Comparison of ENCODE assay signal across 8 mouse cellular contexts in the genomic region with DNA sequence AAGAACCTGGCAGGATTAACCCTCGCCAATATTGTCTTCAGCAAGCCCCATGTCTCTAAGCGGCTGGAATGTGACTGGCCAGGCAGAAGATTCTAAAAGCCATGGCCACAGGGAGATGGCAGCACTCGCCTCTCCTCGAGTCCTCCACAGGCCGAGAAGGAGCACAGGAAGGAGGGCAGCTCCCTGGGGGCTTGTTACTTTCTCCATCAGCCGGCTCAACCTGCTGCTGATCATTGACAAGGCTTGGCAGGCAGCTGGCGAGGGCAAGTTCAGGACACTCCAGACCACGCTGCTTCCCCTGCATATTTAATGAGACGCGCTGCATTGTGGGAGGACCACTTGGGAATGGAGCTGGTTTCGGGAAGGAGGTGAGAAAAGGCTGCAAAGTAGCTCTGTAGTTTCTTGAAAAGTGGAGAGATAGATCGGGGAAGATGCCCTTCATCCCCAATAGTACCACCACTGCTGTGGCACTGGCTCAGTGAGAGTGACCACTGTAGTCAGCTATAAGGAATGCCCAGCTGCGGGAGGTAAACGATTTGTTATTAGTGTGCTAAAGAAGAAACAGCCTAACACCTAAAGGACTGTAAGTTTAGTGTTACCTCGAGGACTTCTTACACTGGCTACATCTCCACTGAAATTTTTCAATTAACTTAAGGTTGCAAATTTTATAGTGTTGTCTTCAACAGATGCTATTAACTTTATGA.
A peak's percentile ranks its signal among the peaks of the same experiment; 100 is the strongest.
DNase-seq lines count a peak whose midpoint lies in the region; ATAC-seq and TF ChIP-seq lines count a peak whose summit lies in the region.

No protein-coding gene starts in this region.

- peak; percentile 61 for DNase-seq in adrenal gland, postnatal 10 days
- peak; percentile 90 for DNase-seq in embryo, embryonic 10 days (ENCODE audit: low spot score)
- DNase-seq in gastrocnemius, postnatal 14 days: peak; percentile 48
- peak; percentile 79 for DNase-seq in hindbrain, postnatal 0 days (ENCODE audit: low spot score)
- peak; percentile 11 to 34 for DNase-seq in left cerebral cortex, adult 9 months (ENCODE audit: low spot score in 2 of 2)
- peak; percentile 52 for DNase-seq in lung, postnatal 36 days
- DNase-seq in skeletal muscle tissue, adult 2 months (ENCODE audit: low read depth, low spot score): peak; percentile 42
- DNase-seq in natural killer cell, adult 2 months (ENCODE audit: low spot score in 2 of 2): no peak

- peak; percentile 90 for ATAC-seq in hindbrain, postnatal 0 days

- H3K27ac ChIP-seq in hindbrain, postnatal 0 days: peak overlapping the region; percentile 12; the same call in 1 of the 2 replicates

- WGBS in hindbrain, postnatal 0 days: 13% methylated on average over 15 of the region's 15 CpGs

- H3K27me3 ChIP-seq in hindbrain, postnatal 0 days (ENCODE audit: insufficient read depth, low read length): no peaks in the 10 kb centered on the region

- H3K9ac ChIP-seq in hindbrain, postnatal 0 days (replicated peaks; ENCODE audit: low read length): 0 out of 2 replicates have a peak overlapping the region, but pooled peaks have one; percentile 22

- H3K4me3 ChIP-seq in hindbrain, postnatal 0 days (ENCODE audit: low read length): peak overlapping the region; percentile 26

- H3K9me3 ChIP-seq in hindbrain, postnatal 0 days (ENCODE audit: low read length): no peaks in the 10 kb centered on the region

- TF ChIP-seq CTCF in hindbrain, postnatal 0 days (IDR thresholded peaks at IDR 0.05; ENCODE audit: low read depth): peak; percentile 53

- no peaks in the 10 kb centered on the region for H3K36me3 ChIP-seq in hindbrain, postnatal 0 days (ENCODE audit: insufficient read depth, low read length)

- H3K4me1 ChIP-seq in hindbrain, postnatal 0 days (ENCODE audit: insufficient read depth, low read length): peaks cover 24% of the 10 kb centered on the region

- intact Hi-C loops in gastrocnemius, postnatal 14 days (cut with DNase I; ENCODE audit: low total_unique reads): loop anchor here (10.0 kb wide), 1 partner anchor 94 kb away; no protein-coding TSS in a partner anchor

- H3K4me2 ChIP-seq in hindbrain, postnatal 0 days (ENCODE audit: low read depth, low read length): peak overlapping the region; percentile 56

Comparison
In these comparisons a context has a peak if more than half of its experiments do, and no peak if none do; other contexts are left out.
1. DNase-seq: peak in adrenal gland, postnatal 10 days (single experiment), embryo, embryonic 10 days (single experiment), gastrocnemius, postnatal 14 days (single experiment), hindbrain, postnatal 0 days (single experiment), left cerebral cortex, adult 9 months (2 of 2), lung, postnatal 36 days (single experiment) and skeletal muscle tissue, adult 2 months (single experiment); none in natural killer cell, adult 2 months (0 of 2).